Mouse (Mus musculus) left cerebral cortex, postnatal 4 days (tissue): ENCODE data around the gene Ppm1e. TPM values are rescaled to one million over a fixed set of nuclear protein-coding genes. Genes with fewer than 3 reads are reported as not detected.

Experiments used
- total RNA-seq, 2 experiments: library from RNA; stranded (reverse); gene quantifications; 2 replicates each; pipeline ENCODE4 v1.2.3; 2021

The Ppm1e gene
- total RNA-seq, 2 experiments from 2014 or later = 106 to 111 TPM

Other genes with a start within 250 kb of the Ppm1e start
- 10 to 100 TPM; 28.3 to 28.9 TPM for gene Ska2, start 249.8 kb downstream of the Ppm1e start, total RNA-seq
- 100 to 1,000 TPM; 142 to 148 TPM for gene Trim37, start 231.9 kb downstream of the Ppm1e start, total RNA-seq
- 1 to 10 TPM; 4.0 to 4.8 TPM for gene Rad51c, start 45.9 kb upstream of the Ppm1e start, total RNA-seq
- gene Tex14, start 46.0 kb upstream of the Ppm1e start, total RNA-seq = under 1 TPM; 0.34 to 0.44 TPM
- not detected for gene Gm11492, start 207.6 kb upstream of the Ppm1e start, total RNA-seq
- gene Sept4, start 209.9 kb upstream of the Ppm1e start, total RNA-seq = 10 to 100 TPM; 26.2 to 32.6 TPM
- gene Mtmr4, start 233.1 kb upstream of the Ppm1e start, total RNA-seq = 100 to 1,000 TPM in 1 of 2 experiments, 10 to 100 TPM in 1; 95.6 to 101 TPM